Mouse (Mus musculus): Measurements from ENCODE around the gene Chst11.

- no peak for TF ChIP-seq POLR2A (IDR thresholded peaks at IDR 0.05; ENCODE audit: extremely low read depth, insufficient read depth, low read length)
- no peak for TF ChIP-seq CTCF (IDR thresholded peaks at IDR 0.05; ENCODE audit: extremely low read depth, insufficient read depth, low read length)
Measured at GRCm38 (mm10) chr10:83106152-83106746, 121.0 kb downstream of the Chst11 start.
